Mouse (Mus musculus): ENCODE measurements around the gene Nudt7. TPM values are rescaled to one million over a fixed set of nuclear protein-coding genes. Genes with fewer than 3 reads are reported as not detected.

The Nudt7 gene
- total and polyA plus RNA-seq, 3 experiments = 9.2 to 16.0 (median 9.9) TPM

GRCm38 (mm10) chr8:114142199-114142598, 8.8 kb downstream of the Nudt7 start:
- in situ Hi-C loops (cut with MboI; ENCODE audit: low pct_ligation_motif_present, low pct_unique_long_range_greater_than_20kb, low sequenced_read_pairs) = no loop called here
- DNase-seq (ENCODE audit: extremely low read depth) = no peak
- no peaks in the 10 kb centered on the region for H3K79me2 ChIP-seq (replicated peaks; ENCODE audit: control insufficient read depth, extremely low read depth, insufficient read depth, poor library complexity, severe bottlenecking)
- H3K9ac ChIP-seq (ENCODE audit: insufficient read depth, low read depth) = no peak overlapping the region
- no peaks in the 10 kb centered on the region for H3K27me3 ChIP-seq (replicated peaks)
- no peak for TF ChIP-seq ELF1 (IDR thresholded peaks at IDR 0.05; ENCODE audit: low read depth, low read length)
- no peak for TF ChIP-seq POLR2A (IDR thresholded peaks at IDR 0.05; ENCODE audit: low read depth, low read length)
- no peak for TF ChIP-seq SIN3A (IDR thresholded peaks at IDR 0.05; ENCODE audit: low read length)
- TF ChIP-seq ETS1 (conservative IDR thresholded peaks at IDR 0.05; ENCODE audit: low read depth, low read length) = no peak
- no peak for TF ChIP-seq BHLHE40 (IDR thresholded peaks at IDR 0.05; ENCODE audit: low read depth, low read length)
- no peak for TF ChIP-seq PAX5 (IDR thresholded peaks at IDR 0.05; ENCODE audit: low read length)
- no peak overlapping the region for H3K4me2 ChIP-seq (ENCODE audit: insufficient read depth, low read depth, poor library complexity, severe bottlenecking)
- no peaks in the 10 kb centered on the region for H3K9me3 ChIP-seq (replicated peaks; ENCODE audit: low read length)
- H3K36me3 ChIP-seq (replicated peaks in 1 of 2; ENCODE audit: control insufficient read depth in 1 of 2, insufficient read depth in 1 of 2, low read length in 1 of 2) = peaks cover 2 to 30% of the 10 kb centered on the region in 2 experiments
- peaks cover 0 to 14% of the 10 kb centered on the region in 2 experiments; a peak in 2 of 4 replicates for H3K4me1 ChIP-seq (ENCODE audit: control insufficient read depth in 1 of 2, insufficient read depth in 2 of 2)
- dilution Hi-C loops (cut with MboI; ENCODE audit: extremely low pct_ligation_motif_present, extremely low pct_unique_long_range_greater_than_20kb, low sequenced_read_pairs) = no loop called here
- no peak overlapping the region for H3K27ac ChIP-seq (ENCODE audit: insufficient read depth, low read depth)
- no peak overlapping the region for H3K4me3 ChIP-seq (replicated peaks in 1 of 3; ENCODE audit: low read depth in 2 of 3, low read length in 2 of 3, poor library complexity in 1 of 3)

- Histone ChIP-seq H3K9ac (ENCODE audit: insufficient read depth, low read depth) (no peak overlapping the region), H3K4me2 (ENCODE audit: insufficient read depth, low read depth, poor library complexity, severe bottlenecking) (no peak overlapping the region), H3K36me3 (replicated peaks in 1 of 2; ENCODE audit: control insufficient read depth in 1 of 2, insufficient read depth in 1 of 2, low read length in 1 of 2) (peaks cover 8 to 33% of the 10 kb centered on the region in 2 experiments), H3K79me2 (replicated peaks; ENCODE audit: control insufficient read depth, extremely low read depth, insufficient read depth, poor library complexity, severe bottlenecking) (no peaks in the 10 kb centered on the region), H3K27ac (ENCODE audit: insufficient read depth, low read depth) (no peak overlapping the region), H3K4me3 (replicated peaks in 1 of 3; ENCODE audit: low read depth in 2 of 3, low read length in 2 of 3, poor library complexity in 1 of 3) (no peak overlapping the region), H3K27me3 (replicated peaks) (no peaks in the 10 kb centered on the region), H3K4me1 (ENCODE audit: control insufficient read depth in 1 of 2, insufficient read depth in 2 of 2) (peaks cover 0 to 10% of the 10 kb centered on the region in 2 experiments; a peak in 2 of 4 replicates), H3K9me3 (replicated peaks; ENCODE audit: low read length) (no peaks in the 10 kb centered on the region)
- in situ Hi-C loops (cut with MboI; ENCODE audit: low pct_ligation_motif_present, low pct_unique_long_range_greater_than_20kb, low sequenced_read_pairs) = no loop called here
- dilution Hi-C loops (cut with MboI; ENCODE audit: extremely low pct_ligation_motif_present, extremely low pct_unique_long_range_greater_than_20kb, low sequenced_read_pairs) = no loop called here
- no peak for TF ChIP-seq CHD2 (IDR thresholded peaks at IDR 0.05; ENCODE audit: low read length)
- DNase-seq (ENCODE audit: extremely low read depth) = no peak
These were observed 10.4 kb downstream of the Nudt7 start for GRCm38 (mm10) chr8:114143645-114144290.

- H3K4me2 ChIP-seq (ENCODE audit: insufficient read depth, low read depth, poor library complexity, severe bottlenecking) = no peak overlapping the region
These were observed 20.1 kb downstream of the Nudt7 start for GRCm38 (mm10) chr8:114153311-114154045.

More at GRCm38 (mm10) chr8:114153311-114154045, 20.1 kb downstream of the Nudt7 start:
- Histone ChIP-seq H3K27ac (ENCODE audit: insufficient read depth, low read depth) (no peak overlapping the region), H3K9ac (ENCODE audit: insufficient read depth, low read depth) (no peak overlapping the region), H3K9me3 (replicated peaks; ENCODE audit: low read length) (no peaks in the 10 kb centered on the region), H3K79me2 (replicated peaks; ENCODE audit: control insufficient read depth, extremely low read depth, insufficient read depth, poor library complexity, severe bottlenecking) (no peaks in the 10 kb centered on the region), H3K4me3 (replicated peaks in 1 of 3; ENCODE audit: low read depth in 2 of 3, low read length in 2 of 3, poor library complexity in 1 of 3) (no peak overlapping the region), H3K4me1 (ENCODE audit: control insufficient read depth in 1 of 2, insufficient read depth in 2 of 2) (no peaks in the 10 kb centered on the region), H3K27me3 (replicated peaks) (no peaks in the 10 kb centered on the region), H3K36me3 (replicated peaks in 1 of 2; ENCODE audit: control insufficient read depth in 1 of 2, insufficient read depth in 1 of 2, low read length in 1 of 2) (peaks cover 3 to 35% of the 10 kb centered on the region in 2 experiments)
- no peak for DNase-seq (ENCODE audit: extremely low read depth)
- in situ Hi-C loops (cut with MboI; ENCODE audit: low pct_ligation_motif_present, low pct_unique_long_range_greater_than_20kb, low sequenced_read_pairs) = no loop called here
- dilution Hi-C loops (cut with MboI; ENCODE audit: extremely low pct_ligation_motif_present, extremely low pct_unique_long_range_greater_than_20kb, low sequenced_read_pairs) = no loop called here
- no peak for TF ChIP-seq USF1 (IDR thresholded peaks at IDR 0.05; ENCODE audit: low read depth, low read length)
- no peak for TF ChIP-seq PAX5 (IDR thresholded peaks at IDR 0.05; ENCODE audit: low read length)
- no peak for TF ChIP-seq JUN (IDR thresholded peaks at IDR 0.05; ENCODE audit: insufficient read depth, low read depth, low read length)
- TF ChIP-seq EP300 (IDR thresholded peaks at IDR 0.05; ENCODE audit: low read length) = no peak
- no peak for TF ChIP-seq NRF1 (IDR thresholded peaks at IDR 0.05; ENCODE audit: low read depth, low read length)
- no peak for TF ChIP-seq MXI1 (IDR thresholded peaks at IDR 0.05; ENCODE audit: low read depth, low read length)
- no peak for TF ChIP-seq BHLHE40 (IDR thresholded peaks at IDR 0.05; ENCODE audit: low read depth, low read length)
- no peak for TF ChIP-seq UBTF (IDR thresholded peaks at IDR 0.05; ENCODE audit: low read depth, low read length)
- no peak for TF ChIP-seq MEF2A (IDR thresholded peaks at IDR 0.05; ENCODE audit: borderline replicate concordance, low read depth, low read length)
- TF ChIP-seq ZKSCAN1 (IDR thresholded peaks at IDR 0.05; ENCODE audit: borderline replicate concordance, low read depth, low read length) = no peak
- no peak for TF ChIP-seq TBP (conservative IDR thresholded peaks at IDR 0.05; ENCODE audit: low read depth, low read length)
- no peak for TF ChIP-seq IRF4 (IDR thresholded peaks at IDR 0.05; ENCODE audit: low read depth, low read length)
- no peak for TF ChIP-seq E2F4 (IDR thresholded peaks at IDR 0.05; ENCODE audit: insufficient replicate concordance, low read depth, low read length)

Measured in CH12.LX (cell line).